Comparison of ENCODE assay signal across 24 mouse cellular contexts in the genomic region with DNA sequence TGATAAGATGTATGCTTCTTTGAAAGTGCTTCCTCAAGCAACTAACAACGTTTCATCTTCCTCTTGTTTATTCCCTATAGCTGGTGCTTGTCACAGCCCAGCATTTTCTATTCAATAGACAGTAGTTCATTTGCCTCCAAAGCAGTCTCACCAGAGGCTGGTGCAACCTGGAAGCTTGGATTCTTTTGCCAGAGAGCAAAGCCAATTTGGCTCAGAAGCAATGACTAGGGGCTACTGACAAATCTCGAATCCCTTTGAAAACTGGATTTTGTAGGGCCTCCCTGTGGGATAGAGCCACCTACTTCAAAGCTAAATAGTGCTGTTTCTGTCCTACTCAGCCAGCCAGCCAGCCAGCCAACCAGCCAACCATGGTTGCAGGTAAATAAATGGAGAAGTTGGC. TPM values are rescaled to one million over a fixed set of nuclear protein-coding genes. Genes with fewer than 3 reads are reported as not detected.
"Had no signal": no experiment of that assay in that cellular context is flagged by ENCODE, and none has a peak within 500 bp of the region (broad histone marks: within the 10 kb centered on the region; RNA-seq: fewer than 3 reads in every experiment).

No protein-coding gene starts in this region.

- H3K4me3 ChIP-seq: megakaryocyte, embryonic 14.5 days; midbrain, embryonic 12.5 days; neural tube, embryonic 12.5 days; stomach, embryonic 15.5 days had no signal

- H3K4me1 ChIP-seq: neural tube, embryonic 12.5 days; stomach, embryonic 15.5 days had no signal

- H3K27ac ChIP-seq: macrophage; midbrain, embryonic 12.5 days; neural tube, embryonic 12.5 days; stomach, embryonic 15.5 days; stomach, postnatal 0 days had no signal

- H3K9ac ChIP-seq: lung, embryonic 14.5 days; midbrain, embryonic 12.5 days; neural tube, embryonic 12.5 days; stomach, embryonic 15.5 days had no signal

- H3K9me3 ChIP-seq: midbrain, embryonic 12.5 days; neural tube, embryonic 12.5 days; stomach, embryonic 15.5 days had no signal

- H3K4me2 ChIP-seq: lung, embryonic 14.5 days; midbrain, embryonic 12.5 days; neural tube, embryonic 12.5 days; stomach, embryonic 15.5 days had no signal

- H3K36me3 ChIP-seq: midbrain, embryonic 12.5 days; neural tube, embryonic 12.5 days; stomach, embryonic 15.5 days had no signal

- DNase-seq: lung, adult 18-20 months; lung, embryonic 14.5 days; lung, postnatal 10 days; lung, postnatal 36 days; midbrain, embryonic 14.5 days; right cerebral cortex, postnatal 14 days; thymus, adult 2 months; thymus, postnatal 25 days; thymus, postnatal 4 days had no signal

- ATAC-seq: midbrain, embryonic 16.5 days had no signal

- H3K27me3 ChIP-seq: megakaryocyte, embryonic 14.5 days; midbrain, embryonic 12.5 days; neural tube, embryonic 12.5 days; stomach, embryonic 15.5 days had no signal

RNA-seq across cellular contexts. Expression of a gene that starts 20.1 kb away (rescaled TPM):
- total RNA-seq: megakaryocyte progenitor cell, adult 5-6 weeks; monocyte, adult 5-6 weeks; neutrophil, adult 5-6 weeks had no signal
- polyA plus RNA-seq: liver, embryonic 16.5 days; lung, embryonic 14.5 days; lung, embryonic 16.5 days; macrophage; midbrain, embryonic 12.5 days; midbrain, embryonic 14.5 days; midbrain, embryonic 16.5 days; neural tube, embryonic 12.5 days; neural tube, embryonic 14.5 days; spleen, adult 2 months; stomach, embryonic 15.5 days; stomach, postnatal 0 days; thymus, adult 2 months; urinary bladder, adult 2 months had no signal
